Mouse (Mus musculus): ENCODE results near the gene B230307C23Rik.
A peak's percentile ranks its signal among the peaks of the same experiment; 100 is the strongest.
"Not testable (repeated sequence)": the region's sequence is repeated elsewhere in the genome, so short reads cannot be mapped to it uniquely, and the experiment has no call there.

The B230307C23Rik gene

GRCm38 (mm10) chr16:97996616-97997382 is at the start of gene B230307C23Rik:
Gene B230307C23Rik (plus strand): TSS chr16:97997315.
- DNase-seq (ENCODE audit: low spot score in 2 of 2): peak; percentile 81 to 90

DNA sequence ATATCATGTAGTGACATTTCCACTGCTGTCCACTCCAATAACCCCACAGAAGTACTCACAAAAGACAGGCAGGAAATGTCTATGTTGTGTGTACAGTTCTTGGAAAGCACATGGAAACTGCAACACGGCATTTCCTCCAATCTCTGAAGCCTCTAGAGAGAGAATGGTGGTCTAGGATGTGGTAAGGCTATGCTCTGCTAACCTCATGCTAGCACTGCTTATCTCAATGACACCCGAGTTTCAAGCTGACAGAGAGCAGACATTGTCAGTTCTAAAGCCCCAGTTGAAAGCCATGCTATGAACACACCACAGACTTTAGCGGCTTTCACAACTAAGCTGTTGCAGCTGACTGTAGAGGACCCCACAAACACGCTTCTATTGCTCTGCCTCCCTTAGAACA is 48.3 kb upstream of the B230307C23Rik start:
- DNase-seq (ENCODE audit: low spot score in 2 of 2): no peak

DNA sequence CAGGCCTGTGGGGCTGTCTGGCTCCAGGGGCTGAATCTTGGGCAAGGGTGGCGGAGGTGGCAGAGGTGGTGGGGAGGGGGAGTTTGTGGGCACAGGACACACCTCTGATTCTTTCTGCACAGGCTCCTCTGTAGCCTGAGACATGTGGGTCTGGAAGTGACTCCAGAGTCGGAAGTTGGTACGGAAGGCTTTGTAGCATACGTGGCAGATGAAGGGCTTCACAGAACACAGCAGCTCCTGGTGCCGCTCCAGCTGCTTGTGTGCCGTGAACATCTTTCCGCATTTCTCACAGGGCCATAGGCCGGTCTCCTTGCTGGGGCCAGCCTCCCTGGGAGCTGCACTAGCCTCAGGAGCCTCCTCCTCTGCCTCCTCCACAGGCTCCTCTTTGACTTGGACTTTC is 47.1 kb upstream of the B230307C23Rik start:
- no peak for DNase-seq (ENCODE audit: low spot score in 2 of 2)

GRCm38 (mm10) chr16:97952371-97952770 is 44.7 kb upstream of the B230307C23Rik start:
- no peak for DNase-seq (ENCODE audit: low spot score in 2 of 2)

DNA sequence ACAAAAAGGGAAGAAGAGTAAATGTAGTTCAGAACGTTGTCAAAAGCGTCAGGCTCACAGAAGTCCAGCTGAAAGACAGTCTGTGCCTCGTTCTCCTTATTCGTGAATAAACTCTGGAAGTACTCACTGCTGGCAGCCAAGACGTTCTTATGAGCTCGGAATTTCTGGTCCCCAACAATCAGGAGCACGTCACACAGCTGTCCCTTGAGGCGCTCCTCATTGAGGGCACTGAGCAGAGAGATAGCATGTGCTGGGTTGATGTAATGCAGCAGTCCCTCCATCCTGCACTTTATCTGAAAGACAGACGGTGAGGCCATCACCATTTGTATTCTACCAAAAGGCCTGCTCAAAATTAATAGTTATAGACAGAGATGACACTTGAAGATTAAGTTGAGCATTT is 44.3 kb upstream of the B230307C23Rik start:
- DNase-seq (ENCODE audit: low spot score in 2 of 2): no peak

- DNase-seq (ENCODE audit: low spot score in 2 of 2): no peak
These were observed 43.8 kb upstream of the B230307C23Rik start for GRCm38 (mm10) chr16:97953300-97953699.

GRCm38 (mm10) chr16:97956011-97956410 is 41.1 kb upstream of the B230307C23Rik start:
- DNase-seq (ENCODE audit: low spot score in 2 of 2): no peak

- DNase-seq (ENCODE audit: low spot score in 2 of 2): no peak
These were observed 39.5 kb upstream of the B230307C23Rik start for GRCm38 (mm10) chr16:97957626-97958025.

GRCm38 (mm10) chr16:97958401-97958973 is 38.6 kb upstream of the B230307C23Rik start:
- no peak for DNase-seq (ENCODE audit: low spot score in 2 of 2)

DNA sequence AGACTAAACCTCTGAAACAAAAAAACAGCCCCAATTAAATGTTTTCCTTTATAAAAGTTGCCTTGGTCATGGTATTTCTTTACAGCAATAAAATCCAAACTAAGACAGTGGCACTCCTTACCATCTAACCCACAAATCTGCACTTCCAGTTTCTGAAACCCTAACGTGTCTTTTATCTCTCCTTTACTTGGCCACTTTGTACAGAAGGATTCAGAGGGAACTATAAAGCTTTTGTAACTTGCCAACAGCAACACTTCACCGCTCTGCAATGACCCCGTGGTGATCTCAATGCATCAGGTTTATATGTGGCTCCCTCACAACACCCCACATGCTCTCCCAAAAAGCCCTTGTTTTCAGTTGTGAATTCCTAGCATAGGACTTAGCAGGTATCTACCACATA is 36.8 kb upstream of the B230307C23Rik start:
- no peak for DNase-seq (ENCODE audit: low spot score in 2 of 2)

DNA sequence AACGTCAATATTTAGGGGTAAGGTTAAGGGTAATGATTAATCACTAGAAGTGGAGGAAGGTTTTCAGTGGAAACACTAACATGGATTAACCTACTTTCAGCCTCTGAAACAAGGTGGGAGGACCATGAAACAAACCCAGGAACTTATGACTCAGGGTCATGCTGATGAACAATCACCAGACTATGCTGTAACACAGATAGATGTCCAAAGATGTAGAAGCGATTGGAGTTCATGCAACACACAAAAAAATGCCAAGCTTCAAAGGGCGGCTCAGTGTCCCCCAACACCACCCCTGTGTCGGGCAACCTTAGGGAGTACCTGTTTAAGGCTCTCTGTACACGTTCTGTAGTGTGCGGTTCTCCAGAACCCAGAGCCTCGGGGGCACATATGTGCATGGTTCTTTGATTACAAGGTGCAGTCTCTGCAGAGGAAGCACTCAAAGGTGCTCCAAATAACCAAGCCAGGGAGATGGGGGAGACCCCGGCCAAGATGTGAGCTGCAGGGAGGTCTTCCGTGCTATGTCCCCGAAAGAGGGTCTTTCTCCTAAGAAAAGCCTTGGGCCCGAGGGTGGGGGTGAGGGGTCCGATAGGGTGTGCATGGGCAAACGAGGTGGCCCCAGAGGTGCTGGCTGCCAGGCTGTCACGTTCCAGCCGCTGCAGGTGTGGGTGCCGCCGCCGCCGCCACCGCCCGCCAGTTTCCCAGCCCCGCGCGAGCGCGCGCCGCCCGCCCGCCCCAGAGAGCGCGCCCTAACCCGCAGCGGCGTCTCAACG is 35.5 kb upstream of the B230307C23Rik start:
- DNase-seq (ENCODE audit: low spot score in 2 of 2): peak in 1 of 2 experiments; percentile 5

GRCm38 (mm10) chr16:97962151-97962948 is 34.8 kb upstream of the B230307C23Rik start, which contains the start of the genes C2cd2 and Zbtb21:
Gene C2cd2 (minus strand): TSS chr16:97962598.
Gene Zbtb21 (minus strand): TSS chr16:97962622.
- DNase-seq (ENCODE audit: low spot score in 2 of 2): peak; percentile 97 to 98

- DNase-seq (ENCODE audit: low spot score in 2 of 2): no peak
These were observed 33.1 kb upstream of the B230307C23Rik start for GRCm38 (mm10) chr16:97963956-97964540.

DNA sequence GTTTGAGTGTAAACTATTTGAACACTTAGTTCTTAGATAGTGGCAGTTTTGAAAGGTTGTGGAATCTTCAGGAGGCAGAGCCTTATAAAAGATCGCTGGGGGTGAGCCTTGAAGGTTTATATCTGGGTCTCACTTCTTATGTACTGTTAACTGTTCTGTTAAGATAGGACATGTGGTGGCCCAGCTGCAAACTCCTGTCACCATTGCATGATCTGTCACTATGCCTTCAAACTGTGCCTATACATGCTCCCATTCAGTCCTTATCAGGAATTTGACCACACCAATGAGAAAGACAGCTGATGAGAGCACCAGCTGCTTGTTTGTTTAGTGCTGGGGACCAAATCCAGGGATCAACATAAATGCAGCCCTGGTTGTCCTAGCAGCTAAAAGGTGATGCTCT is 19.8 kb upstream of the B230307C23Rik start:
- no peak for DNase-seq (ENCODE audit: low spot score in 2 of 2)

DNA sequence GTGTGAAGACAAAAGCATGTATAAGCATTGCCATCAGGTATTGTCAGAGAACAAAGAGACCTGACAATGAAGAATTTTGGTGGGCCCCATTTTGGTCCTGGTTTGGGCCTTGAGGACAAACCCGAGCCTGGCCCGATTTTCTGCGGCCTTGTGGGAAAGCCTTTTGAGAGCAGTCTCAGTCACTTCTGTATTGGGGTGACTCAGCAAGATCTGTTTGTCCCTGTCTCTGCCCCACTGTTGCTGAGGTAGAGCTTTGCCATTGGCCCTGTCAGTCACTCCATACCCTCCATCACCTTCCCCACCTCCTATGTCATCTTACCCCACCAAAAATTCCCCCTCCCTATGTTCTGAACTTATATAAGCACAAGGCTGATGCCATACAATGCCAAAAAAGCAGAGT is 19.4 kb upstream of the B230307C23Rik start:
- DNase-seq (ENCODE audit: low spot score in 2 of 2): no peak

DNA sequence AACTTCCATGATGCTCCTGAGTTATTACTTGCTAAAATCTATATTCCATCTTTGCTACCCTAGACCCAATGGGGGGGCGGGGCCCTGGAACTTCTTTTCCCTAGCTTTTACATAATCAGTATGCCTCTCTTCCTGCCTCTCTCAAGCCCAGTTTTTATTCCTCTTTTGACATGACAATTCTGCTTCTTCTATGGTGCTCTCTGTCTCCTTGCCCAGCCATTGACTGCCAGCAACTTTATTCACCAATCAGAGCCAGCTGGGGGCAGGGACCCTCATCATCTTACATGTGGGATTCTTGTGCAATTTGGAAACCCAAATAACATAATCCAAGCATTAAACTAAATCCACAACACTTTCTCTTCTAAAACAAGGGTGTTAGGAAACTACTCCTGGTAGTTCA is 15.8 kb upstream of the B230307C23Rik start:
- DNase-seq (ENCODE audit: low spot score in 2 of 2): no peak

DNA sequence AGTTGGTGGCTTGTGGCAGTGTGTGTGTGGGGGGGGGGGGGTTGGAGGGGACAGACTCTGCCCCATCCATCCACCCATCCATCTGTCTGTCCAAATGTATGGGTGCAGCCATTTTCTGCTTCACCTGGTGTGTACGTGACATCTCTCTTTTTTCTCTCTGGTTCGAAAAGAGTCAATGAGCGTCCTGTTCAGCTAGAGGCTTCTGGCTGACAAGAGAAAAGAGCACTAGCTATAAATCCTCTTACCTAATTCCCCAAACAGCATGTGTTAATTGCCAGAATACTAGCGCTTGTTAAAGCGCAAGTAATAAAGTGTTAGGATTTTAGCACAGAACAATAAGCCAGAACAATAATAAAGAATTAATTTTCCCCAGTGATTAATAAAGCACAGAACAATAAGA is 12.5 kb upstream of the B230307C23Rik start:
- no peak for DNase-seq (ENCODE audit: low spot score in 2 of 2)

DNA sequence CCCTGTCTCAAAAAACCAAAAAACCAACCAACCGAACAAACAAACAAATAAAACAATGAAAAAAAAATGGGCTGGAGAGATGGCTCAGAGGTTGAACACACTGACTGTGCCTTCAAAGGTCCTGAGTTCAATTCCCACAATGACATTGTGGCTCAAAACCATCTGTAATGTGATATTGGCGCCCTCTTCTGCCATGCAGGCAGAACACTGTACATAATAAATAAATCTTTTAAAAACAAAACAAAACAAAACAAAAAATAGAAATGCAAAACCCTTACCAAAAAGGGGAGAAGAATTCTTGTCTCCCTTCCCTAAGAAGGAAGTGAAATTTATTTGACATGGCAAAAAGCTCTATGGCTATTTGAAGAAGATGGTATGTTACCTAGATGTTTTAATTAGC is 5.6 kb upstream of the B230307C23Rik start:
- DNase-seq (ENCODE audit: low spot score in 2 of 2): no peak

- not testable (repeated sequence) for DNase-seq (ENCODE audit: low spot score in 2 of 2)
These were observed 4.6 kb upstream of the B230307C23Rik start for GRCm38 (mm10) chr16:97992477-97992876.

DNA sequence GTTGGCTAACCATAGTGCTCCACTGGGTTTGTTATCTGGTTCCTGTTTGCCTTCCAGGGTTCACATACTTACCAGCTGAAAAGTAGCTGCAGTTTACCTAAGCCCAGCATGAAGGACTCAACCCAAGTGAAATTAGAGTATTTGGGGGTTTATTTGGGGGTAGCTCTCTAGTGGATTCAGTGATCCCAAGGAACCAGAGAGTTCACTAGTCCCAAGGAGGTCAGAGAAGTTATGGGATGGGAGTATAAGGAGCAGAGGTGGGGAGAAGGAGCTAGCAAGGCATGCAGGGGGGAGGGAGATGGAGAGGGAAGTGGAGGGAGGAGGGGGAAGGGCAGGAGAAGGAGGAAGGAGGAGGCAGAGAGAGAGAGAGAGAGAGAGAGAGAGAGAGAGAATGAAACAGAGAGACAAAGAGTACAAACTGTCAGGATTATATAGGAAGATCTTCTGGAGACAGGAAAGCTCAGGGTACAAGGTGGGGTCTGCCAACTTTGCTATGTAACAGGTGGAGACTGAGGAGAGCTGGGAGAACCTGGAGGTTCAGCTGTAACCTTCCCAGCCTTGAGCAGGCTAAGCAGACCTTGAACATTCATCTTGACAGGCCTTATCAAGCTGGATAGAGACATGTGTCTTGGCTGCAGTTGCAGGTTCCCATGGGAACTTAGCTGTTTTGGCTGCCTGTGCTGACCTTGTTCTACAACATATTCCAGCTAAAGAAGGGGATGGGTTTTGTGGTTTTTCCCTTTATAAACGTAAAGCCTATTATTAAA is 1.1 kb upstream of the B230307C23Rik start:
- DNase-seq (ENCODE audit: low spot score in 2 of 2): no peak

- not testable (repeated sequence) for DNase-seq (ENCODE audit: low spot score in 2 of 2)
These were observed 242 bp downstream of the B230307C23Rik start for GRCm38 (mm10) chr16:97997383-97997731.

Measured in frontal cortex, postnatal 36 days (tissue).